In genomic region chr16:30042859-30043258, GRCm38 (mm10) we compare ENCODE assay signal across 16 mouse cellular contexts. TPM values are rescaled to one million over a fixed set of nuclear protein-coding genes. Genes with fewer than 3 reads are reported as not detected.
"Had no signal": no experiment of that assay in that cellular context is flagged by ENCODE, and none has a peak within 500 bp of the region (broad histone marks: within the 10 kb centered on the region; RNA-seq: fewer than 3 reads in every experiment).

No protein-coding gene starts in this region.

- DNase-seq: kidney, postnatal 10 days; kidney, postnatal 4 days; liver; liver, embryonic 13.5 days; liver, postnatal 0 days; lung, postnatal 14 days; retina, postnatal 1 day; right cerebral cortex, postnatal 4 days had no signal

- H3K4me3 ChIP-seq: limb, embryonic 12.5 days; liver, embryonic 13.5 days; lung, embryonic 15.5 days; megakaryocyte, embryonic 14.5 days; midbrain, embryonic 15.5 days; neural tube, embryonic 13.5 days had no signal

- H3K27me3 ChIP-seq: lung, embryonic 15.5 days had no signal

- H3K36me3 ChIP-seq: limb, embryonic 12.5 days; liver, embryonic 13.5 days; lung, embryonic 15.5 days; midbrain, embryonic 15.5 days; neural tube, embryonic 13.5 days had no signal

- H3K4me2 ChIP-seq: limb, embryonic 12.5 days; liver, embryonic 13.5 days; lung, embryonic 15.5 days; midbrain, embryonic 11.5 days; midbrain, embryonic 15.5 days; neural tube, embryonic 13.5 days had no signal

- H3K27ac ChIP-seq: limb, embryonic 12.5 days; liver, embryonic 13.5 days; lung, embryonic 15.5 days; macrophage; midbrain, embryonic 15.5 days; neural tube, embryonic 13.5 days; stomach, postnatal 0 days had no signal

RNA-seq across cellular contexts. Expression of gene Hes1, which starts 21.3 kb away (rescaled TPM):
- polyA plus RNA-seq: macrophage had no signal
